Mouse (Mus musculus): Measurements from ENCODE around the gene Olfr822. TPM values are rescaled to one million over a fixed set of nuclear protein-coding genes. Genes with fewer than 3 reads are reported as not detected.
"Not testable (repeated sequence)": the region's sequence is repeated elsewhere in the genome, so short reads cannot be mapped to it uniquely, and the experiment has no call there.

Olfr822 gene
- polyA plus RNA-seq (2012; ENCODE audit: insufficient read depth, insufficient read length, missing spikeins) = not detected in 2 replicates

- Histone ChIP-seq H3K4me1 (ENCODE audit: control insufficient read depth, insufficient read depth, low read length) (no peaks in the 10 kb centered on the region), H3K4me3 (ENCODE audit: insufficient read depth, low read length) (no peak within 1 kb of the TSS), H3K27ac (ENCODE audit: insufficient read depth, low read depth, low read length) (no peak within 1 kb of the TSS)
- no peak for TF ChIP-seq CTCF (IDR thresholded peaks at IDR 0.05; ENCODE audit: low read depth, low read length)
Observed at GRCm38 (mm10) chr10:130070910-130071309, at the start of gene Olfr822. Gene Olfr822, plus strand, starts transcription at chr10:130071210.

- no peak within 1 kb of the TSS for H3K27ac ChIP-seq (ENCODE audit: insufficient read depth, low read depth, low read length)
- TF ChIP-seq CTCF (IDR thresholded peaks at IDR 0.05; ENCODE audit: low read depth, low read length) (no peak), POLR2A (IDR thresholded peaks at IDR 0.05; ENCODE audit: borderline replicate concordance, low read depth, low read length) (no peak)
- H3K4me3 ChIP-seq (ENCODE audit: insufficient read depth, low read length) = no peak within 1 kb of the TSS
- no peaks in the 10 kb centered on the region for H3K4me1 ChIP-seq (ENCODE audit: control insufficient read depth, insufficient read depth, low read length)
Observed at GRCm38 (mm10) chr10:130030048-130030447, 41.0 kb upstream of the Olfr822 start, which contains the start of gene Olfr821. Gene Olfr821, plus strand, starts transcription at chr10:130030348.

DNA sequence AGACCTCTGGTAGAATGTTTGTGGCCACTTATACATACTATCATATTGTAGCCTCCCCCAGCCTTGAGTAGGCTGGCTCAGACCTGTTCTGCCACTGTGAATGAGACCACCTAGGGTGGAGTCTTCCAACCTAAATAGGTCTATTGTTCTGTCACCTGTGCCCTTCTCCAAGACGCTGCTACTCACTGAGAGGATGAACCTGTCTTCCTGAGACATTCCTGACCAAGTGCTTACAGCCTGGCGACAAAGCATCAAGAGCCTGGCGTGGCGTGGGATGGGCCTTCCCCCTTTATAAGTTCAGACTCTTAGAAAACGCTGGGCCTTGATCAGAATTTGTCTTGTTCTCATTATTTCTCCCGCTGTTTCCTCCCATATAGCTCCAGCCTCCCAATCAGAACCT lies 33.9 kb upstream of the Olfr822 start:
- H3K4me1 ChIP-seq (ENCODE audit: control insufficient read depth, insufficient read depth, low read length) = no peaks in the 10 kb centered on the region
- no peak for TF ChIP-seq CTCF (IDR thresholded peaks at IDR 0.05; ENCODE audit: low read depth, low read length)
- no peak for TF ChIP-seq POLR2A (IDR thresholded peaks at IDR 0.05; ENCODE audit: borderline replicate concordance, low read depth, low read length)
- no peak overlapping the region for H3K27ac ChIP-seq (ENCODE audit: insufficient read depth, low read depth, low read length)
- H3K4me3 ChIP-seq (ENCODE audit: insufficient read depth, low read length) = no peak overlapping the region

DNA sequence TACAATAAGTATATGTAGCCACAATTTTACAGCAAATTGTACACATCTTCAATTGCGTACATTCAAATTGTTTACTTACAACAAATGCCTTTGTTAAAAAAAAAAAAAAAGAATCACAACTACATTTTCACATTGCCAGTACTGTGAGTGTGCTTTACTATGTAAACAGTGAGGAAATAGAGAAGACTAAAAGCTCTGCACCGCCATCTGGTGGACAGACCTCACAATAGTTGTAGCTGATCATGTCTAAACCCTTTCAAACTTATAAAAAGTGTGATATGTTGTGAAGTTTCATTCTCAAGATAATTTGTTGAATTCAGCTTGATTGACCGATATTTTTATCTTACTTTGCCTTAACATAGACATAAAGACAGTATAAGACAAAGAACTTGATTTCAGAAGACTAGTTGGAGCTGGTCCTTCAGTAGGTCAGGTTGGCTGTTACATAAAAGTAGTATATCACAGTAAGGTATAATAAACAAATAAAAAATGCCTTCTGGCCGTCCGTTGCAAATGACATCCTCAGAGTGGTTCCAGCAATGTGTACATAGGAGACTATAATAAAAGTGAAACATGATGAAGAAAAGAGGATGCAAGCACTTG lies 21.9 kb downstream of the Olfr822 start:
- no peak for TF ChIP-seq CTCF (IDR thresholded peaks at IDR 0.05; ENCODE audit: low read depth, low read length)
- TF ChIP-seq POLR2A (IDR thresholded peaks at IDR 0.05; ENCODE audit: borderline replicate concordance, low read depth, low read length) = no peak
- Histone ChIP-seq H3K4me1 (ENCODE audit: control insufficient read depth, insufficient read depth, low read length) (no peaks in the 10 kb centered on the region), H3K27ac (ENCODE audit: insufficient read depth, low read depth, low read length) (no peak overlapping the region), H3K4me3 (ENCODE audit: insufficient read depth, low read length) (no peak overlapping the region)

DNA sequence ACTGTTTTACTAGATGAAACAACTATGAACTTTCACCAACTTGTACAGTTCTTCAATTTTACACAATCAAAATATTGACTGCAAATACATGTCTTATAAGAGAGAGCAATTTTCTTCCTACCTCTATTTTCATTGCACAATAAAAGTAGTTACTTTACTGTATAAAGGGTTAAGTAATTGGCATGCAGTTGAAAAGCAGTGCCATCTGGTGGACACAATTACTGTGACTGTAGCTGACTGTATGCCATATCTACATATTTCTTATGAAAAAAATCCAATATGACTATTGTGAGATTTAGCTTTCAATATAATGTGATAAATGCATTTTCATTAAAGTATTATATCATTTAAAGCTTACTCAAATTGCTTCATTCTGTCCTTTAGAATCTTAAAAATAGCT lies 25.1 kb downstream of the Olfr822 start:
- Histone ChIP-seq H3K4me3 (ENCODE audit: insufficient read depth, low read length) (no peak overlapping the region), H3K27ac (ENCODE audit: insufficient read depth, low read depth, low read length) (no peak overlapping the region), H3K4me1 (ENCODE audit: control insufficient read depth, insufficient read depth, low read length) (no peaks in the 10 kb centered on the region)
- TF ChIP-seq CTCF (IDR thresholded peaks at IDR 0.05; ENCODE audit: low read depth, low read length) (no peak), POLR2A (IDR thresholded peaks at IDR 0.05; ENCODE audit: borderline replicate concordance, low read depth, low read length) (no peak)

- H3K4me3 ChIP-seq (ENCODE audit: insufficient read depth, low read length); H3K4me1 ChIP-seq (ENCODE audit: control insufficient read depth, insufficient read depth, low read length); H3K27ac ChIP-seq (ENCODE audit: insufficient read depth, low read depth, low read length): not testable (repeated sequence)
Observed at GRCm38 (mm10) chr10:130115283-130115682, 44.3 kb downstream of the Olfr822 start, which contains the start of gene Olfr823. Gene Olfr823, minus strand, starts transcription at chr10:130115383.

- H3K27ac ChIP-seq (ENCODE audit: insufficient read depth, low read depth, low read length); H3K4me1 ChIP-seq (ENCODE audit: control insufficient read depth, insufficient read depth, low read length); H3K4me3 ChIP-seq (ENCODE audit: insufficient read depth, low read length): not testable (repeated sequence)
Observed at GRCm38 (mm10) chr10:130116045-130116444, 45.0 kb downstream of the Olfr822 start.

Other genes with a start within 250 kb of the Olfr822 start
- not detected in 2 replicates for gene Olfr812, start 225.1 kb upstream of the Olfr822 start, polyA plus RNA-seq (2012; ENCODE audit: insufficient read depth, insufficient read length, missing spikeins)
- not detected in 2 replicates for gene Olfr813, start 215.8 kb upstream of the Olfr822 start, polyA plus RNA-seq (2012; ENCODE audit: insufficient read depth, insufficient read length, missing spikeins)
- 0.23 TPM in 1 of 2 replicates, not detected in the other for gene Olfr814, start 191.4 kb upstream of the Olfr822 start, polyA plus RNA-seq (2012; ENCODE audit: insufficient read depth, insufficient read length, missing spikeins)
- not detected in 2 replicates for gene Olfr815, start 165.3 kb upstream of the Olfr822 start, polyA plus RNA-seq (2012; ENCODE audit: insufficient read depth, insufficient read length, missing spikeins)
- not detected in 2 replicates for gene Olfr816, start 155.6 kb upstream of the Olfr822 start, polyA plus RNA-seq (2012; ENCODE audit: insufficient read depth, insufficient read length, missing spikeins)
- gene Olfr818, start 122.1 kb upstream of the Olfr822 start, polyA plus RNA-seq (2012; ENCODE audit: insufficient read depth, insufficient read length, missing spikeins) = not detected in 2 replicates
- gene Olfr819, start 103.9 kb upstream of the Olfr822 start, polyA plus RNA-seq (2012; ENCODE audit: insufficient read depth, insufficient read length, missing spikeins) = not detected in 2 replicates
- not detected in 2 replicates for gene Olfr247, start 95.1 kb upstream of the Olfr822 start, polyA plus RNA-seq (2012; ENCODE audit: insufficient read depth, insufficient read length, missing spikeins)
- not detected in 2 replicates for gene Gm10310, start 86.1 kb upstream of the Olfr822 start, polyA plus RNA-seq (2012; ENCODE audit: insufficient read depth, insufficient read length, missing spikeins)
- gene Olfr820, start 58.6 kb upstream of the Olfr822 start, polyA plus RNA-seq (2012; ENCODE audit: insufficient read depth, insufficient read length, missing spikeins) = not detected in 2 replicates
- 0.41 TPM in 1 of 2 replicates, not detected in the other for gene Olfr821, start 40.9 kb upstream of the Olfr822 start, polyA plus RNA-seq (2012; ENCODE audit: insufficient read depth, insufficient read length, missing spikeins)
- not detected in 2 replicates for gene Olfr823, start 44.2 kb downstream of the Olfr822 start, polyA plus RNA-seq (2012; ENCODE audit: insufficient read depth, insufficient read length, missing spikeins)
- gene Olfr824, start 58.8 kb downstream of the Olfr822 start, polyA plus RNA-seq (2012; ENCODE audit: insufficient read depth, insufficient read length, missing spikeins) = not detected in 2 replicates
- not detected in 2 replicates for gene Olfr825, start 95.6 kb downstream of the Olfr822 start, polyA plus RNA-seq (2012; ENCODE audit: insufficient read depth, insufficient read length, missing spikeins)
- not detected in 2 replicates for gene Olfr826, start 113.0 kb downstream of the Olfr822 start, polyA plus RNA-seq (2012; ENCODE audit: insufficient read depth, insufficient read length, missing spikeins)
- not detected in 2 replicates for gene Olfr827, start 143.2 kb downstream of the Olfr822 start, polyA plus RNA-seq (2012; ENCODE audit: insufficient read depth, insufficient read length, missing spikeins)
- gene Neurod4, start 209.0 kb downstream of the Olfr822 start, polyA plus RNA-seq (2012; ENCODE audit: insufficient read depth, insufficient read length, missing spikeins) = not detected in 2 replicates